19 mouse cellular contexts compared by ENCODE assay signal in the genomic region with DNA sequence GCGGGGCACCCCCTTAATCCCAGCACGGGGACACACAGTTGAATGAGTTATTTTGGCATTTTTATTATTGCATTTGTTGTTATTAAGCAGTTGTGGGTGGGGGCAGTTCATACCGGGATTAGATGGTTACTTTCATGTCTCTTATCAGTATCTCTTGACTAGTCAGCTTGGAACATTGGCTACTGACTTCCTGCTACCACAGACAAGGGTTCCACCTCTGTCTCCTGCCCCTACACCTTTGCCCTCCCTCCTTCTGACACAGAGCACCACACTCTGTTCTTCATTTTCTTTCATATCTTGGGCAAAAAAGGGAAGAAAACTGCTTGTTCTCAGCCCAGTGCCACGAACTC.
"Had no signal": no experiment of that assay in that cellular context is flagged by ENCODE, and none has a peak within 500 bp of the region (broad histone marks: within the 10 kb centered on the region; RNA-seq: fewer than 3 reads in every experiment).

No protein-coding gene starts in this region.

- H3K4me1 ChIP-seq: heart, embryonic 10.5 days; heart, embryonic 12.5 days; hindbrain, embryonic 12.5 days; intestine, embryonic 15.5 days; liver, embryonic 13.5 days; liver, embryonic 15.5 days had no signal

- DNase-seq: gastrocnemius, postnatal 36 days; heart, adult 2 months; heart, postnatal 10 days; heart, postnatal 4 days; liver; liver, embryonic 13.5 days; liver, postnatal 0 days had no signal

- H3K9ac ChIP-seq: heart, embryonic 12.5 days; hindbrain, embryonic 12.5 days; intestine, embryonic 15.5 days; limb, embryonic 12.5 days; liver, embryonic 13.5 days; liver, embryonic 15.5 days; liver, postnatal 0 days had no signal

- H3K36me3 ChIP-seq: heart, embryonic 10.5 days; heart, embryonic 12.5 days; hindbrain, embryonic 10.5 days; hindbrain, embryonic 12.5 days; intestine, embryonic 15.5 days; limb, embryonic 10.5 days; limb, embryonic 12.5 days; liver, embryonic 13.5 days; liver, embryonic 15.5 days had no signal

- ATAC-seq: inflammation-experienced regulatory T-cells, adult 6 months; intestine, embryonic 15.5 days; intestine, postnatal 0 days; liver, postnatal 0 days had no signal

- H3K9me3 ChIP-seq: heart, embryonic 10.5 days; hindbrain, embryonic 12.5 days; intestine, embryonic 15.5 days; limb, embryonic 10.5 days had no signal

- H3K4me2 ChIP-seq: heart, embryonic 12.5 days; intestine, embryonic 15.5 days; limb, embryonic 12.5 days; liver, embryonic 11.5 days; liver, embryonic 13.5 days; liver, embryonic 15.5 days had no signal

- H3K4me3 ChIP-seq: heart, adult 2 months; heart, embryonic 10.5 days; heart, embryonic 12.5 days; hindbrain, embryonic 10.5 days; hindbrain, embryonic 12.5 days; intestine, embryonic 15.5 days; limb, embryonic 10.5 days; limb, embryonic 12.5 days; liver, embryonic 13.5 days; liver, embryonic 15.5 days had no signal

- H3K27me3 ChIP-seq: heart, embryonic 12.5 days; intestine, embryonic 15.5 days; limb, embryonic 12.5 days; liver, embryonic 13.5 days; liver, embryonic 15.5 days had no signal

- H3K27ac ChIP-seq: heart, adult 2 months; heart, embryonic 10.5 days; hindbrain, embryonic 12.5 days; intestine, embryonic 15.5 days; left cerebral cortex, adult 2 months; limb, embryonic 12.5 days; liver, embryonic 13.5 days; liver, embryonic 15.5 days had no signal
